Mouse (Mus musculus): ENCODE data around the gene Myadml2.
A peak's percentile ranks its signal among the peaks of the same experiment; 100 is the strongest.

The Myadml2 gene

GRCm38 (mm10) chr11:120612763-120613162 lies 35.2 kb downstream of the Myadml2 start:
- DNase-seq (ENCODE audit: low spot score in 2 of 2) = peak; percentile 55 to 61

GRCm38 (mm10) chr11:120610477-120611046 lies 37.4 kb downstream of the Myadml2 start:
- no peak for DNase-seq (ENCODE audit: low spot score in 2 of 2)

- no peak for DNase-seq (ENCODE audit: low spot score in 2 of 2)
Measured at GRCm38 (mm10) chr11:120609250-120609649, 38.7 kb downstream of the Myadml2 start.

GRCm38 (mm10) chr11:120608241-120609034 lies 39.5 kb downstream of the Myadml2 start, which contains the start of gene Npb:
Gene Npb, plus strand, starts transcription at chr11:120608477.
- no peak for DNase-seq (ENCODE audit: low spot score in 2 of 2)

- DNase-seq (ENCODE audit: low spot score in 2 of 2) = no peak
Measured at GRCm38 (mm10) chr11:120606764-120607163, 41.2 kb downstream of the Myadml2 start.

GRCm38 (mm10) chr11:120605667-120606066 lies 42.3 kb downstream of the Myadml2 start:
- no peak for DNase-seq (ENCODE audit: low spot score in 2 of 2)

- DNase-seq (ENCODE audit: low spot score in 2 of 2) = no peak
Measured at GRCm38 (mm10) chr11:120603545-120603944, 44.4 kb downstream of the Myadml2 start.

GRCm38 (mm10) chr11:120600716-120601115 lies 47.2 kb downstream of the Myadml2 start:
- DNase-seq (ENCODE audit: low spot score in 2 of 2) = no peak

GRCm38 (mm10) chr11:120598990-120599549 lies 48.9 kb downstream of the Myadml2 start:
- DNase-seq (ENCODE audit: low spot score in 2 of 2) = no peak

- peak; percentile 88 to 94 for DNase-seq (ENCODE audit: low spot score in 2 of 2)
Measured at GRCm38 (mm10) chr11:120598283-120598989, 49.5 kb downstream of the Myadml2 start, which contains the start of the genes Alyref and Anapc11. Gene Alyref, minus strand, starts transcription at chr11:120598365. Gene Anapc11, plus strand, starts transcription at chr11:120598421.

GRCm38 (mm10) chr11:120597240-120598235 lies 50.4 kb downstream of the Myadml2 start:
- no peak for DNase-seq (ENCODE audit: low spot score in 2 of 2)
